Mouse (Mus musculus) neural tube, embryonic 14.5 days (tissue): ENCODE measurements around the gene Pde4a. TPM values are rescaled to one million over a fixed set of nuclear protein-coding genes. Genes with fewer than 3 reads are reported as not detected.

ENCODE experiments used
- ATAC-seq: fragments of 200-750 bp; cut with Nextera tagmentation; 2 replicates; pipeline ENCODE4 v1.8.0; 2017; ENCODE audit warnings: low read depth, mild to moderate bottlenecking, moderate TSS enrichment, moderate library complexity
- H3K27ac ChIP-seq: fragments of 300-500 bp; sonication (generic); 2 replicates; pipeline ENCODE4 v1.5.1; 2014; ENCODE audit warnings: low read depth, mild to moderate bottlenecking, control low read depth, low read length, moderate library complexity, mixed read lengths
- H3K27me3 ChIP-seq: fragments of 300-500 bp; sonication (generic); 2 replicates; pipeline ENCODE4 v1.6.1; 2014; ENCODE audit warnings: low read length; ENCODE audit not compliant: control insufficient read depth, insufficient read depth
- H3K36me3 ChIP-seq: fragments of 300-500 bp; sonication (generic); 2 replicates; pipeline ENCODE4 v1.6.1; 2014; ENCODE audit warnings: low read length, mixed read lengths; ENCODE audit not compliant: control insufficient read depth, insufficient read depth
- H3K4me1 ChIP-seq: fragments of 300-500 bp; sonication (generic); 2 replicates; pipeline ENCODE4 v1.6.1; 2014; ENCODE audit warnings: low read length; ENCODE audit not compliant: control insufficient read depth, insufficient read depth
- H3K4me2 ChIP-seq: fragments of 300-500 bp; sonication (generic); 2 replicates; pipeline ENCODE4 v1.6.1; 2014; ENCODE audit warnings: mild to moderate bottlenecking, low read depth, low read length, control low read depth
- H3K4me3 ChIP-seq: fragments of 300-500 bp; sonication (generic); 2 replicates; pipeline ENCODE4 v1.5.1; 2014; ENCODE audit warnings: low read depth, low read length, control low read depth, mixed read lengths
- H3K9ac ChIP-seq: fragments of 300-500 bp; sonication (generic); replicated peaks from 2 replicates; pipeline ENCODE4 v1.6.1; 2014; ENCODE audit warnings: low read depth, mild to moderate bottlenecking, control low read depth, low read length, mixed read lengths
- H3K9me3 ChIP-seq: fragments of 300-500 bp; sonication (generic); 2 replicates; pipeline ENCODE4 v1.6.1; 2016; ENCODE audit warnings: low read length; ENCODE audit not compliant: control insufficient read depth
- WGBS: fragments of 180-500 bp; shearing (Covaris S2); extraction: QIAGEN DNeasy Blood & Tissue Kit; methylation state at CpG from one replicate; pipeline ENCODE4 v1.1.7; 2014; 5-methylcytosine and 5-hydroxymethylcytosine counted together
- polyA plus RNA-seq: library from polyadenylated mRNA; unstranded; fragments of >200 nt; fragmentation: Nextera tagmentation; extraction: Ambion mirVana; gene quantifications from 2 replicates; pipeline ENCODE4 v1.2.1, GENCODE M21; 2014

Pde4a gene
- polyA plus RNA-seq, 1 experiment from 2014 or later, result 35.3 TPM

DNA sequence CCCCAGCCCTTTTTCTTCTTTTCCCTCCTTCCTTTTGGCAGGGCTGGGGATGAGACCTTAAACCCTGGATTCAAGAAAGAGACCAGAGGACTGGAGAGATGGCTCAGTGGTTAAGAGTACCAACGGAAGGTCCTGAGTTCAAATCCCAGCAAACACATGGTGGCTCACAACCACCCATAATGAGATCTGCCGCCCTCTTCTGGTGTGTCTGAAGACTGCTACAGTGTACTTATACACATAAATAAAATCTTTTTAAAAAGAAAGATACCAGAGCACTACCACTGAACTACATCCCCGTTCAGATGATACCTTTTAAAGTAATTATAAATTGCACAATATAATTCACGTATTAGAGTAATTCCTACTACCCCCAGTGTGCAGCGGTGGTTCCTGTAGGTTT lies 67.4 kb downstream of the Pde4a start:
- Histone ChIP-seq H3K4me1 (peaks cover 14% of the 10 kb centered on the region), H3K27ac (no peak overlapping the region), H3K9ac (no peak overlapping the region), H3K36me3 (peaks cover 23% of the 10 kb centered on the region), H3K9me3 (no peaks in the 10 kb centered on the region), H3K4me2 (no peak overlapping the region), H3K27me3 (no peaks in the 10 kb centered on the region), H3K4me3 (no peak overlapping the region)
- ATAC-seq, result no peak
- WGBS, result 92% methylated on average over 5 of the region's 5 CpGs

DNA sequence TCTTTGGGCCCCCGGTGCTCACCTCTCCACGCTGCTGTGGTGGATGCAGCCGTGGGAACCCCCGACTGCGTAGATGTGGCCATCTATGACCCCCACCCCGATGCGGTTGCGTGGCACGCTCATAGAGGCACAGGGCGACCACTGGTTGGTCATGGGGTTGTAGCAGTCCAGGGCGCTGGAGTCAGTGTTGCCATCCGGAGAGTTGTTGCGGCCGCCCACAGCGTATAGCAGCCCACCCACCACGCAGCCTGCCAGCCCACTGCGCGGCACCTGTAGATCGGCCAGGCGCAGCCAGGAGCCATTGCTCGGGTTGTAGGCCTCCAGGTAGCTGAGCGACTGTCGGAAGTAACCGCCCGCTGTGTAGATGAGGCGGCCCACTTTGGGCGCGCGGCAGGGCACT lies 67.9 kb downstream of the Pde4a start:
- Histone ChIP-seq H3K9ac (no peak overlapping the region), H3K27me3 (no peaks in the 10 kb centered on the region), H3K36me3 (peaks cover 23% of the 10 kb centered on the region), H3K4me2 (no peak overlapping the region), H3K4me1 (peaks cover 13% of the 10 kb centered on the region), H3K4me3 (no peak overlapping the region), H3K27ac (no peak overlapping the region), H3K9me3 (no peaks in the 10 kb centered on the region)
- WGBS, result 87% methylated on average over 29 of the region's 29 CpGs
- no peak for ATAC-seq

DNA sequence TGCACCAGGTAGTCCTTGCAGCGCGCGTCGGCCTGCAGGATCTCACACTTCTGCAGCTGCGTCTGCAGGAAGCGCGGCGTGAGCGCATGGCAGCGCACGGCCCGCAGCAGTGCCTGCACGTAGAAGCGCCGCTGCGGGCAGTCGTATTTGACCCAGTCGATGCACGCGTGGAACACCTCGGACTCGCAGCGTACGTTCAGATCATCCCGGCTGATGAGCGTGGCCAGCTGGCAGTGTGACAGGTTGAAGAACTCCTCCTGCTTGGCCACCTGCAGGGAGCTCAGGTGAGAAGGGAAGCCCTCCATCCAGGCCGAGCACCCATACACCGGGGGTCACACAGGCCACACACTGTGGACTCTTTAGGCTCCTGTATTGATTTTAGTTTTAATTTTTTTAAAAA lies 68.3 kb downstream of the Pde4a start:
- Histone ChIP-seq H3K36me3 (peaks cover 23% of the 10 kb centered on the region), H3K9ac (no peak overlapping the region), H3K27ac (no peak overlapping the region), H3K9me3 (no peaks in the 10 kb centered on the region), H3K4me1 (peaks cover 13% of the 10 kb centered on the region), H3K27me3 (no peaks in the 10 kb centered on the region), H3K4me2 (no peak overlapping the region), H3K4me3 (no peak overlapping the region)
- WGBS, result 80% methylated on average over 28 of the region's 28 CpGs
- no peak for ATAC-seq

DNA sequence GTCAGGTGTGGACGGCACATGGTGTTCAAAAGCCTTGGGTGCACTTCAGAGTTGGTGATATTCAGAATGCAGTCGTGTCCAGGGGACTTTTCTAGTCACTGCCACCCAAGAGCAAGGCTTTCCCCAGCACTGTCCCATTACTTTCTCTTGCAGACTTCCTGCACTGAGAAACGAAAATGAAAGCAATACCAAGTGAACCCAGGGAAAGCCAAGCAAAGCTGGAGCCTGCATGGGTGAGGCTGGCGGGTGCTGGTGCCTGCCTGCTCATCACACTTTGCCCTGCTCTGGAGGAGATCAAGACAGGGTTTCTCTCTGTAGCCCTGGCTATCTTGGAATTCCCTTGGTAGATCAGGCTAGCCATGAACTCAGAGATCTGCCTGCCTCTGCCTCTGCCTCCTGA lies 69.8 kb downstream of the Pde4a start:
- Histone ChIP-seq H3K4me1 (peaks cover 13% of the 10 kb centered on the region), H3K9me3 (no peaks in the 10 kb centered on the region), H3K4me2 (no peak overlapping the region), H3K27me3 (no peaks in the 10 kb centered on the region), H3K27ac (no peak overlapping the region), H3K4me3 (no peak overlapping the region), H3K36me3 (peaks cover 23% of the 10 kb centered on the region), H3K9ac (no peak overlapping the region)
- WGBS, result 92% methylated on average over 4 of the region's 4 CpGs
- ATAC-seq, result no peak

GRCm38 (mm10) chr9:21236991-21237367 lies 71.5 kb downstream of the Pde4a start:
- peak overlapping the region; percentile 85 for H3K4me2 ChIP-seq
- H3K36me3 ChIP-seq, result peaks cover 14% of the 10 kb centered on the region
- no peak overlapping the region for H3K27ac ChIP-seq
- no peaks in the 10 kb centered on the region for H3K9me3 ChIP-seq
- no peaks in the 10 kb centered on the region for H3K27me3 ChIP-seq
- ATAC-seq, result no peak
- peaks cover 13% of the 10 kb centered on the region for H3K4me1 ChIP-seq
- peak overlapping the region; percentile 94; the same call in 1 of the 2 replicates for H3K9ac ChIP-seq
- WGBS, result 82% methylated on average over 25 of the region's 25 CpGs
- peak overlapping the region; percentile 90; the same call in 1 of the 2 replicates for H3K4me3 ChIP-seq

GRCm38 (mm10) chr9:21237368-21238003 lies 72.0 kb downstream of the Pde4a start:
- 20% methylated on average over 19 of the region's 19 CpGs for WGBS
- ATAC-seq, result peak; percentile 26; the same call in 1 of the 2 replicates

GRCm38 (mm10) chr9:21238004-21238732 lies 72.7 kb downstream of the Pde4a start:
- peak overlapping the region; percentile 94 for H3K9ac ChIP-seq
- H3K4me3 ChIP-seq, result peak overlapping the region; percentile 90
- H3K4me2 ChIP-seq, result peak overlapping the region; percentile 85
- no peaks in the 10 kb centered on the region for H3K9me3 ChIP-seq
- H3K27ac ChIP-seq, result peak overlapping the region; percentile 91
- peaks cover 2% of the 10 kb centered on the region; the same call in 1 of the 2 replicates for H3K27me3 ChIP-seq
- H3K4me1 ChIP-seq, result peaks cover 13% of the 10 kb centered on the region
- under 1% methylated on average over 30 of the region's 31 CpGs for WGBS
- peaks cover 13% of the 10 kb centered on the region for H3K36me3 ChIP-seq
- ATAC-seq, result peak; percentile 13

More at GRCm38 (mm10) chr9:21237368-21238003, 72.0 kb downstream of the Pde4a start:
- Histone ChIP-seq H3K4me2 (peak overlapping the region; percentile 85), H3K36me3 (peaks cover 13% of the 10 kb centered on the region), H3K9me3 (no peaks in the 10 kb centered on the region), H3K4me1 (peaks cover 13% of the 10 kb centered on the region), H3K9ac (peak overlapping the region; percentile 94), H3K4me3 (peak overlapping the region; percentile 90), H3K27me3 (no peaks in the 10 kb centered on the region), H3K27ac (peak overlapping the region; percentile 91)

DNA sequence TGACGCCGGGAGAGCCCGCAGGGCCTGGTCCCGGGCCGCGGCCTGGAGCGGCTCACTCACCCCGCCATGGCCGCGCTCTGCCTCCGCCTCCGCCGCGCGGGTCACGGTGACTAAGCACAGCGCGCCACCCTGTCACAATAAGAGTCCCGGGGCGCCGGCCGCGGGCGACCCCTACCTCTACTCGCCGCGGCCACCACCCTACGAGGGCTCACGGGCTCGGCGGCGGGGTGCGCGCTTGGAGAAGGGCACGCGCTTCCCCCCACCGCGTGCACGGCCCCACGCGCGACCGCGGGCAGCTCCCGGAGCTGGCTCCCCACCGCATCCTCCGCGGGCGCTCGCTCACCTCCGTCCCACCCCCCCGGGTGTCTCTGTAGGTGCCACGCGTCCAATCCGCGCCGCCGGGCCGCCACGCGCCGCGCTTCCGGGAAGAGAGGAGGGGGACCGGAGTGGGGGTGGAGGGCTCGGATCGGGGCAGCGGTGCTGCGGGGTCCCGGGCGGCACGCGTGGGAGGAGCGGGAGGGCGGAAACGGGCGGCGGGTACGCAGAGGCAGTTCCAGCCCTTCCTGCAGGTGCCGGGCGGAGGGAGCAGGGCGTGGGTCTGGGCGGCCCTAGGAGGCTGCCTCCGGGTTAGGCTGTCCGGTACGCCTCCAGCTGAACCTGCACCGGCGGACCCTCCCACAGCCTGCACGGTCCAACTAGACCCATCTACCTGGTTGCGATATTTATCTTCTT lies 73.4 kb downstream of the Pde4a start, which contains the start of gene Keap1:
TSS of gene Keap1 (minus strand) at position 629 of the 732 bp plus-strand sequence.
- ATAC-seq, result peak; percentile 88
- H3K27ac ChIP-seq, result peak within 1 kb of the TSS; percentile 91
- under 1% methylated on average over 83 of the region's 90 CpGs for WGBS

More for the DNA sequence above, 73.4 kb downstream of the Pde4a start, which contains the start of gene Keap1:
- peak within 1 kb of the TSS; percentile 94 for H3K9ac ChIP-seq
- H3K9me3 ChIP-seq, result no peaks in the 10 kb centered on the region
- H3K4me2 ChIP-seq, result peak within 1 kb of the TSS; percentile 85
- H3K36me3 ChIP-seq, result peaks cover 6% of the 10 kb centered on the region
- H3K27me3 ChIP-seq, result peaks cover 3% of the 10 kb centered on the region; the same call in 1 of the 2 replicates
- peak within 1 kb of the TSS; percentile 90 for H3K4me3 ChIP-seq
- H3K4me1 ChIP-seq, result peaks cover 13% of the 10 kb centered on the region
